Mouse (Mus musculus) MEL (cell line): Measurements from ENCODE around the gene Rnf111. TPM values are rescaled to one million over a fixed set of nuclear protein-coding genes. Genes with fewer than 3 reads are reported as not detected.

ENCODE experiments used
- DNase-seq: peaks from one replicate; pipeline ENCODE4 v3.0.0; 2011; ENCODE audit warnings: low read depth, low spot score
- H3K27ac ChIP-seq: 2 replicates; pipeline ENCODE4 v1.5.1; 2012; ENCODE audit warnings: low read depth, mild to moderate bottlenecking, control low read depth, low read length, moderate library complexity; ENCODE audit not compliant: control insufficient read depth
- H3K27me3 ChIP-seq, 2 experiments: fragments of 150-350 bp in 1 of 2; sonication (generic) in 1 of 2; 2 replicates each; pipeline ENCODE4 v1.6.1; 2012; ENCODE audit warnings: low read length in 2 of 2, mild to moderate bottlenecking in 2 of 2, improper control_type of control experiment in 1 of 2, moderate library complexity in 1 of 2; ENCODE audit not compliant: insufficient read depth in 2 of 2, control insufficient read depth in 1 of 2
- H3K36me3 ChIP-seq, 2 experiments: 2 replicates each; pipeline ENCODE4 v1.6.1; 2012 to 2014; ENCODE audit warnings: low read length in 2 of 2, improper control_type of control experiment in 1 of 2, inconsistent platforms in 1 of 2, mild to moderate bottlenecking in 1 of 2; ENCODE audit not compliant: insufficient read depth in 2 of 2, control insufficient read depth in 1 of 2
- H3K4me1 ChIP-seq, 2 experiments: fragments of 150-350 bp in 1 of 2; sonication (generic) in 1 of 2; 2 replicates each; pipeline ENCODE4 v1.6.1; 2012; ENCODE audit warnings: low read length in 2 of 2, improper control_type of control experiment in 1 of 2, mild to moderate bottlenecking in 1 of 2; ENCODE audit not compliant: insufficient read depth in 2 of 2, control insufficient read depth in 1 of 2
- H3K4me3 ChIP-seq, 2 experiments: fragments of 150-350 bp in 1 of 2; sonication (generic) in 1 of 2; 2 replicates each; pipeline ENCODE4 v1.5.1; 2012; ENCODE audit warnings: low read depth in 2 of 2, low read length in 2 of 2, mild to moderate bottlenecking in 2 of 2, moderate library complexity in 2 of 2, control low read depth in 1 of 2, improper control_type of control experiment in 1 of 2; ENCODE audit not compliant: control insufficient read depth in 1 of 2, insufficient read depth in 1 of 2
- H3K79me2 ChIP-seq: 2 replicates; pipeline ENCODE4 v1.6.1; 2012; ENCODE audit warnings: mild to moderate bottlenecking, low read length, moderate library complexity; ENCODE audit not compliant: control insufficient read depth, poor library complexity, insufficient read depth
- H3K9ac ChIP-seq: 2 replicates; pipeline ENCODE4 v1.6.1; 2012; ENCODE audit warnings: low read depth, mild to moderate bottlenecking, control low read depth, low read length, moderate library complexity; ENCODE audit not compliant: control insufficient read depth, poor library complexity, severe bottlenecking
- H3K9me3 ChIP-seq: fragments of 150-350 bp; sonication (generic); replicated peaks from 2 replicates; pipeline ENCODE4 v1.6.1; 2012; ENCODE audit warnings: mild to moderate bottlenecking, low read length, improper control_type of control experiment, moderate library complexity; ENCODE audit not compliant: insufficient read depth
- BHLHE40 ChIP-seq: IDR thresholded peaks from 2 replicates; pipeline ENCODE4 v1.6.1; 2012; ENCODE audit warnings: low read depth, mild to moderate bottlenecking, inconsistent platforms, low read length, improper control_type of control experiment, borderline replicate concordance
- CHD1 ChIP-seq: IDR thresholded peaks from 2 replicates; pipeline ENCODE4 v1.6.1; 2012; ENCODE audit warnings: low read depth, mild to moderate bottlenecking, inconsistent platforms, low read length, improper control_type of control experiment
- CHD2 ChIP-seq: IDR thresholded peaks from 2 replicates; pipeline ENCODE4 v1.6.1; 2011; ENCODE audit warnings: low read length, improper control_type of control experiment
- E2F4 ChIP-seq: IDR thresholded peaks from 2 replicates; pipeline ENCODE4 v1.6.1; 2011; ENCODE audit warnings: low read depth, low read length, improper control_type of control experiment, borderline replicate concordance
- ELF1 ChIP-seq: IDR thresholded peaks from 2 replicates; pipeline ENCODE4 v1.6.1; 2014; ENCODE audit warnings: low read depth, mild to moderate bottlenecking, inconsistent platforms, low read length, improper control_type of control experiment, moderate library complexity
- EP300 ChIP-seq, 2 experiments: IDR thresholded peaks; 2 replicates each; pipeline ENCODE4 v1.6.1; 2011; ENCODE audit warnings: improper control_type of control experiment in 2 of 2, low read length in 2 of 2, low read depth in 1 of 2, mild to moderate bottlenecking in 1 of 2
- ETS1 ChIP-seq: IDR thresholded peaks from 2 replicates; pipeline ENCODE4 v1.6.1; 2012; ENCODE audit warnings: low read depth, mild to moderate bottlenecking, inconsistent platforms, low read length, improper control_type of control experiment, moderate library complexity
- HCFC1 ChIP-seq: IDR thresholded peaks from 2 replicates; pipeline ENCODE4 v1.6.1; 2012; ENCODE audit warnings: low read depth, mild to moderate bottlenecking, inconsistent platforms, low read length, improper control_type of control experiment, moderate library complexity
- JUND ChIP-seq: IDR thresholded peaks from 2 replicates; pipeline ENCODE4 v1.6.1; 2011; ENCODE audit warnings: low read depth, mild to moderate bottlenecking, improper control_type of control experiment, low read length
- MAX ChIP-seq: IDR thresholded peaks from 2 replicates; pipeline ENCODE4 v1.6.1; 2011; ENCODE audit warnings: low read length, improper control_type of control experiment
- MAZ ChIP-seq: IDR thresholded peaks from 2 replicates; pipeline ENCODE4 v1.6.1; 2012; ENCODE audit warnings: low read depth, mild to moderate bottlenecking, inconsistent platforms, low read length, improper control_type of control experiment
- MXI1 ChIP-seq: IDR thresholded peaks from 2 replicates; pipeline ENCODE4 v1.6.1; 2011; ENCODE audit warnings: mild to moderate bottlenecking, low read depth, low read length, improper control_type of control experiment
- MYB ChIP-seq: IDR thresholded peaks from 2 replicates; pipeline ENCODE4 v1.6.1; 2011; ENCODE audit warnings: mild to moderate bottlenecking, low read depth, low read length, improper control_type of control experiment
- MYC ChIP-seq: IDR thresholded peaks from 2 replicates; pipeline ENCODE4 v1.6.1; 2011; ENCODE audit warnings: low read depth, mild to moderate bottlenecking, low read length, improper control_type of control experiment, moderate library complexity
- NELFE ChIP-seq: IDR thresholded peaks from 2 replicates; pipeline ENCODE4 v1.6.1; 2011; ENCODE audit warnings: low read depth, low read length, improper control_type of control experiment
- NRF1 ChIP-seq: IDR thresholded peaks from 2 replicates; pipeline ENCODE4 v1.6.1; 2014; ENCODE audit warnings: low read depth, mild to moderate bottlenecking, inconsistent platforms, low read length, improper control_type of control experiment, moderate library complexity; ENCODE audit not compliant: poor library complexity, insufficient read depth, severe bottlenecking
- POLR2A ChIP-seq, 2 experiments: IDR thresholded peaks; 2 replicates each; pipeline ENCODE4 v1.6.1; 2011 to 2012; ENCODE audit warnings: low read length in 2 of 2, mild to moderate bottlenecking in 2 of 2, control low read depth in 1 of 2, improper control_type of control experiment in 1 of 2, low read depth in 1 of 2, moderate library complexity in 1 of 2; ENCODE audit not compliant: control insufficient read depth in 1 of 2, insufficient read depth in 1 of 2, poor library complexity in 1 of 2
- POLR2AphosphoS2 ChIP-seq: IDR thresholded peaks from 2 replicates; pipeline ENCODE4 v1.6.1; 2011; ENCODE audit warnings: low read length, improper control_type of control experiment
- POLR2AphosphoS5 ChIP-seq: IDR thresholded peaks from 2 replicates; pipeline ENCODE4 v1.6.1; 2012; ENCODE audit warnings: low read depth, borderline replicate concordance, mild to moderate bottlenecking, inconsistent platforms, low read length, moderate library complexity, mixed read lengths
- SIN3A ChIP-seq: IDR thresholded peaks from 2 replicates; pipeline ENCODE4 v1.6.1; 2012; ENCODE audit warnings: low read length, improper control_type of control experiment, inconsistent platforms
- TBP ChIP-seq: IDR thresholded peaks from 2 replicates; pipeline ENCODE4 v1.8.0; 2011; ENCODE audit warnings: low read depth, low read length, improper control_type of control experiment
- TCF12 ChIP-seq: IDR thresholded peaks from 2 replicates; pipeline ENCODE4 v1.6.1; 2014; ENCODE audit warnings: low read depth, mild to moderate bottlenecking, inconsistent platforms, low read length, improper control_type of control experiment, moderate library complexity
- UBTF ChIP-seq: IDR thresholded peaks from 2 replicates; pipeline ENCODE4 v1.6.1; 2012; ENCODE audit warnings: low read depth, mild to moderate bottlenecking, inconsistent platforms, low read length, improper control_type of control experiment, moderate library complexity, borderline replicate concordance; ENCODE audit not compliant: insufficient read depth
- ZMIZ1 ChIP-seq: IDR thresholded peaks from 2 replicates; pipeline ENCODE4 v1.6.1; 2012; ENCODE audit warnings: low read depth, mild to moderate bottlenecking, inconsistent platforms, low read length, improper control_type of control experiment, moderate library complexity
- ZNF384 ChIP-seq: IDR thresholded peaks from 2 replicates; pipeline ENCODE4 v1.6.1; 2012; ENCODE audit warnings: low read depth, mild to moderate bottlenecking, inconsistent platforms, low read length, improper control_type of control experiment
- polyA plus RNA-seq, 2 experiments: library from polyadenylated mRNA; stranded (reverse) in 1 of 2; unstranded in 1 of 2; fragments of >175 nt in 1 of 2; fragments of >200 nt in 1 of 2; gene quantifications; 2 replicates each; pipeline versions ENCODE4 v1.2.1 to v1.2.4; 2012; ENCODE audit warnings: low replicate concordance in 2 of 2, low read depth in 1 of 2; ENCODE audit not compliant: insufficient read length in 2 of 2, insufficient read depth in 1 of 2, missing spikeins in 1 of 2
- total RNA-seq: library from RNA; depleted of rRNA; stranded (reverse); fragments of 300-350 nt; gene quantifications from 2 replicates; pipeline ENCODE4 v1.2.3, GENCODE M21; 2012

The Rnf111 gene
- total and polyA plus RNA-seq, 3 experiments = 25.2 to 88.2 (median 46.0) TPM

DNA sequence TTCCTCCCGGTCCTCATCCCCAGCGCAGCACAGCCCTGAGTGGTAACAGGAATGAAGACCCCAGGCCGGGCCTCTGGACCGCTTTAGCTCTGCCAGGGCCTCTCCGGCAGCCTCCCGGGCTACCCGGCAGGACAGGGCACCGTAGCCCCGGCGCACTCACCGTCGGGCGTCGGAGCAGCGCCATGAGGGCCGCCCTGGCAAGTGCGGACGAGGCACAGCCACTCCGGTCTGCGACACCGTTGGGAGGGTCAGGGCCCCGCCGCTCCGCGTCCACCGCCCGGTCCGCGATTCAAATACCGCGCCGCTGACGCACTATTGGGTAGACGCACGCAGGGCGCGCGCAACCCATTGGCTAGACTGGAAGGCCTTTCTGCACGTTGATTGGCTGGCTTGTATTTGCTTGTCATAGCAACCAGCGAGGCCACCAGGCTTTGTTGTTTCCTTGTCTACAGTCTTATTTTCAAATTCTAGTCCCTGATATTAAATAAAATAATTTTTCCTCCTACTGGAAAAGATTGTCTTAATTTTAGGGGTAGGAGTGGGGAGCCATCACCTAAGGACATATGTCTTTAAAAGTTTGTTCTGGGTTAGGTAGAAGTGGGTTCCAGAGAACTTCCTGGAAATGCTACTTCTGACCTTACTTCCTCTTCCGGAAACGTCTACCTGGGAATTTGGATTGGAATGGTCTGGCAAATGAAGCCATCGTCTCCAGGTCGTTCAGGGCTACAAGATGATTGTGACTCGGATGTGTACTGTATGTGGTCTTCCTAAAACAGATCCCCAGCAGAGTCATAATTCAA, 82.1 kb downstream of the Rnf111 start, which contains the start of gene Ccnb2:
TSS of gene Ccnb2 (minus strand) at position 291 of the 800 bp plus-strand sequence.
- Histone ChIP-seq H3K36me3 (peaks cover 12 to 21% of the 10 kb centered on the region in 2 experiments), H3K27ac (peak within 1 kb of the TSS; percentile 74), H3K9ac (peak within 1 kb of the TSS; percentile 99), H3K9me3 (no peaks in the 10 kb centered on the region), H3K4me3 (peak within 1 kb of the TSS; percentile 96 to 99), H3K79me2 (peaks cover 17% of the 10 kb centered on the region), H3K4me1 (peaks cover 0 to 5% of the 10 kb centered on the region in 2 experiments; a peak in 2 of 4 replicates), H3K27me3 (no peaks in the 10 kb centered on the region)
- peak; percentile 96 for DNase-seq
- TF ChIP-seq E2F4 (peak; percentile 70; the same call in 1 of the 2 replicates), MYC (no peak), MAX (no peak; the same call in 1 of the 2 replicates), POLR2AphosphoS2 (peak; percentile 75), HCFC1 (peak; percentile 80), ETS1 (no peak), NRF1 (peak; percentile 54; the same call in 1 of the 2 replicates), TBP (no peak), TCF12 (peak; percentile 29; the same call in 1 of the 2 replicates), NELFE (peak; percentile 67), MXI1 (peak; percentile 76; the same call in 1 of the 2 replicates), POLR2AphosphoS5 (peak; percentile 93; the same call in 1 of the 2 replicates), SIN3A (peak; percentile 81; the same call in 1 of the 2 replicates), BHLHE40 (no peak), JUND (no peak), ZMIZ1 (0 out of 2 replicates have a peak, but pooled peaks have one; percentile 21), EP300 (IDR thresholded peaks at IDR 0.05; ENCODE audit: low read depth in 1 of 2, low read length in 2 of 2) (no peak), CHD2 (0 out of 2 replicates have a peak, but pooled peaks have one; percentile 15), ZNF384 (no peak), MAZ (0 out of 2 replicates have a peak, but pooled peaks have one; percentile 48), MYB (no peak), ELF1 (peak; percentile 80), POLR2A (IDR thresholded peaks at IDR 0.05; ENCODE audit: control insufficient read depth in 1 of 2, insufficient read depth in 1 of 2, low read depth in 1 of 2, low read length in 2 of 2, poor library complexity in 1 of 2) (peak; percentile 86), UBTF (0 out of 2 replicates have a peak, but pooled peaks have one; percentile 43), CHD1 (no peak)
